In the genomic region with DNA sequence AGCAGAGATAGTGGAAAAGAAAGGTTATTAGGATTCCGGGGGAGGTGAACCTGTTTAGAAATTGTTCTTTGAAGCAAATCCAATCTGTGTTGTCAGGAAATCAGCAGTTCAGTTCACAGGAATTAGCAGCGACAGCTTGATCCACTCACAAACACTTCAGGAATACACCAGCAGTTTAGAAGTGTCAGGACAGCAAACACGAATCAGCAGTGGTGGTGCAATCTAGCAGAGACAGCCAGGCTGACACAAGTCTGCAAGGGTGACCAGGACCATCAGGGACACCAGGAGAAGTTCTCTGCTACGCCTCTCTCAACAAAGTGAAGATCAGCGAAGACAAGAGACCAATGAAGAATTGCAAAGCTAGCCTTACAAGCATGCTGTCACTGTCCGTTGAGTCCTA, we compare ENCODE assay signal across 18 mouse cellular contexts. TPM values are rescaled to one million over a fixed set of nuclear protein-coding genes. Genes with fewer than 3 reads are reported as not detected.
"Had no signal": no experiment of that assay in that cellular context is flagged by ENCODE, and none has a peak within 500 bp of the region (broad histone marks: within the 10 kb centered on the region; RNA-seq: fewer than 3 reads in every experiment).

No protein-coding gene starts in this region.

- H3K9me3 ChIP-seq: liver, embryonic 13.5 days; liver, embryonic 15.5 days; lung, embryonic 15.5 days; midbrain, embryonic 12.5 days; neural tube, embryonic 12.5 days; stomach, embryonic 15.5 days had no signal

- H3K9ac ChIP-seq: liver, embryonic 13.5 days; liver, embryonic 15.5 days; liver, postnatal 0 days; lung, embryonic 15.5 days; midbrain, embryonic 12.5 days; neural tube, embryonic 12.5 days; stomach, embryonic 15.5 days had no signal

- H3K4me2 ChIP-seq: liver, embryonic 11.5 days; liver, embryonic 13.5 days; liver, embryonic 15.5 days; lung, embryonic 15.5 days; midbrain, embryonic 12.5 days; neural tube, embryonic 12.5 days; stomach, embryonic 15.5 days had no signal

- ATAC-seq: liver, postnatal 0 days had no signal

- DNase-seq: liver; liver, embryonic 13.5 days; liver, postnatal 0 days; midbrain, embryonic 14.5 days; thymus, adult 2 months; thymus, postnatal 25 days; thymus, postnatal 4 days had no signal

- H3K4me3 ChIP-seq: liver, embryonic 13.5 days; liver, embryonic 15.5 days; lung, embryonic 15.5 days; megakaryocyte, embryonic 14.5 days; midbrain, embryonic 12.5 days; neural tube, embryonic 12.5 days; stomach, embryonic 15.5 days had no signal

- H3K27ac ChIP-seq: liver, embryonic 13.5 days; liver, embryonic 15.5 days; lung, embryonic 15.5 days; macrophage; midbrain, embryonic 12.5 days; neural tube, embryonic 12.5 days; stomach, embryonic 15.5 days; stomach, postnatal 0 days had no signal

- H3K36me3 ChIP-seq: liver, embryonic 13.5 days; liver, embryonic 15.5 days; lung, embryonic 15.5 days; midbrain, embryonic 12.5 days; neural tube, embryonic 12.5 days; stomach, embryonic 15.5 days had no signal

RNA-seq across cellular contexts. Expression of a gene that starts 3.6 kb away (rescaled TPM):
- total RNA-seq: monocyte, adult 5-6 weeks; neutrophil, adult 5-6 weeks had no signal
- polyA plus RNA-seq: macrophage had no signal
